Mouse (Mus musculus) embryonic fibroblast, embryonic 13.5 days (primary cell): Measurements from ENCODE around the gene Samd1.

Source experiments
- CTCF ChIP-seq: IDR thresholded peaks from 2 replicates; pipeline ENCODE4 v1.5.1; 2011; ENCODE audit warnings: mild to moderate bottlenecking, control low read depth, low read length, moderate library complexity, borderline replicate concordance; ENCODE audit not compliant: insufficient read depth
- POLR2A ChIP-seq: IDR thresholded peaks from 2 replicates; pipeline ENCODE4 v1.6.1; 2011; ENCODE audit warnings: low read depth, mild to moderate bottlenecking, control low read depth, low read length, moderate library complexity

- TF ChIP-seq CTCF (peak; percentile 61; the same call in 1 of the 2 replicates), POLR2A (no peak)
Measured at GRCm38 (mm10) chr8:84042066-84042947, 44.8 kb downstream of the Samd1 start, which contains the start of gene Il27ra.
